Mouse (Mus musculus): ENCODE results near the gene Bend5. TPM values are rescaled to one million over a fixed set of nuclear protein-coding genes. Genes with fewer than 3 reads are reported as not detected.

Gene Bend5
- total RNA-seq, 2 experiments from 2014 or later: 17.3 to 18.7 TPM

GRCm38 (mm10) chr4:111442435-111443238 lies 27.8 kb downstream of the Bend5 start:
- Histone ChIP-seq H3K4me3 (no peak overlapping the region), H3K27ac (no peak overlapping the region)
- intact Hi-C loops (cut with DNase I): loop anchor here (5.0 kb wide), 1 partner anchor 115 kb away; no protein-coding TSS in a partner anchor
- no peak for TF ChIP-seq CTCF (IDR thresholded peaks at IDR 0.05)
- no peak for DNase-seq (ENCODE audit: extremely low spot score in 1 of 2, low spot score in 2 of 2)

- no peak for TF ChIP-seq CTCF (IDR thresholded peaks at IDR 0.05)
- H3K27ac ChIP-seq: peak overlapping the region; percentile 45; the same call in 1 of the 2 replicates
- DNase-seq (ENCODE audit: extremely low spot score in 1 of 2, low spot score in 2 of 2): peak; percentile 33 to 46
- H3K4me3 ChIP-seq: no peak overlapping the region
- intact Hi-C loops (cut with DNase I): loop anchor here (5.0 kb wide), 1 partner anchor 117 kb away; no protein-coding TSS in a partner anchor
Observed at GRCm38 (mm10) chr4:111443906-111444615, 29.3 kb downstream of the Bend5 start.

- no peak overlapping the region for H3K4me3 ChIP-seq
- TF ChIP-seq CTCF (IDR thresholded peaks at IDR 0.05): no peak
Observed at GRCm38 (mm10) chr4:111444616-111445160, 29.9 kb downstream of the Bend5 start.

GRCm38 (mm10) chr4:111447918-111448317 lies 33.1 kb downstream of the Bend5 start:
- intact Hi-C loops (cut with DNase I): no loop called here
- H3K27ac ChIP-seq: no peak overlapping the region
- TF ChIP-seq CTCF (IDR thresholded peaks at IDR 0.05): no peak
- H3K4me3 ChIP-seq: no peak overlapping the region
- DNase-seq (ENCODE audit: extremely low spot score in 1 of 2, low spot score in 2 of 2): no peak

More at GRCm38 (mm10) chr4:111444616-111445160, 29.9 kb downstream of the Bend5 start:
- DNase-seq (ENCODE audit: extremely low spot score in 1 of 2, low spot score in 2 of 2): no peak
- H3K27ac ChIP-seq: no peak overlapping the region
- intact Hi-C loops (cut with DNase I): loop anchor here (5.0 kb wide), 1 partner anchor 117 kb away; no protein-coding TSS in a partner anchor

- Histone ChIP-seq H3K4me3 (no peak overlapping the region), H3K27ac (no peak overlapping the region)
- TF ChIP-seq CTCF (IDR thresholded peaks at IDR 0.05): no peak
- no peak for DNase-seq (ENCODE audit: extremely low spot score in 1 of 2, low spot score in 2 of 2)
- intact Hi-C loops (cut with DNase I): no loop called here
Observed at GRCm38 (mm10) chr4:111448586-111448985, 33.8 kb downstream of the Bend5 start.

GRCm38 (mm10) chr4:111449442-111450199 lies 34.8 kb downstream of the Bend5 start:
- TF ChIP-seq CTCF (IDR thresholded peaks at IDR 0.05): no peak
- intact Hi-C loops (cut with DNase I): no loop called here
- Histone ChIP-seq H3K27ac (peak overlapping the region; percentile 47; the same call in 1 of the 2 replicates), H3K4me3 (no peak overlapping the region)
- no peak for DNase-seq (ENCODE audit: extremely low spot score in 1 of 2, low spot score in 2 of 2)

- Histone ChIP-seq H3K27ac (no peak overlapping the region), H3K4me3 (no peak overlapping the region)
- intact Hi-C loops (cut with DNase I): no loop called here
- DNase-seq (ENCODE audit: extremely low spot score in 1 of 2, low spot score in 2 of 2): no peak
- TF ChIP-seq CTCF (IDR thresholded peaks at IDR 0.05): no peak
Observed at GRCm38 (mm10) chr4:111451283-111451918, 36.6 kb downstream of the Bend5 start.

GRCm38 (mm10) chr4:111452192-111452591 lies 37.4 kb downstream of the Bend5 start:
- Histone ChIP-seq H3K27ac (no peak overlapping the region), H3K4me3 (no peak overlapping the region)
- no peak for DNase-seq (ENCODE audit: extremely low spot score in 1 of 2, low spot score in 2 of 2)
- intact Hi-C loops (cut with DNase I): no loop called here
- no peak for TF ChIP-seq CTCF (IDR thresholded peaks at IDR 0.05)

- no peak for DNase-seq (ENCODE audit: extremely low spot score in 1 of 2, low spot score in 2 of 2)
- no peak for TF ChIP-seq CTCF (IDR thresholded peaks at IDR 0.05)
- Histone ChIP-seq H3K4me3 (no peak overlapping the region), H3K27ac (no peak overlapping the region)
- intact Hi-C loops (cut with DNase I): no loop called here
Observed at GRCm38 (mm10) chr4:111453275-111453674, 38.5 kb downstream of the Bend5 start.

GRCm38 (mm10) chr4:111455621-111456020 lies 40.8 kb downstream of the Bend5 start:
- Histone ChIP-seq H3K27ac (no peak overlapping the region), H3K4me3 (no peak overlapping the region)
- no peak for TF ChIP-seq CTCF (IDR thresholded peaks at IDR 0.05)
- no peak for DNase-seq (ENCODE audit: extremely low spot score in 1 of 2, low spot score in 2 of 2)
- intact Hi-C loops (cut with DNase I): no loop called here

GRCm38 (mm10) chr4:111457568-111457967 lies 42.8 kb downstream of the Bend5 start:
- DNase-seq (ENCODE audit: extremely low spot score in 1 of 2, low spot score in 2 of 2): no peak
- H3K27ac ChIP-seq: no peak overlapping the region
- no peak overlapping the region for H3K4me3 ChIP-seq
- intact Hi-C loops (cut with DNase I): no loop called here
- no peak for TF ChIP-seq CTCF (IDR thresholded peaks at IDR 0.05)
